Mouse (Mus musculus) E14TG2a.4 (cell line): Measurements from ENCODE around the gene Zfp775.

ENCODE experiments used
- H3K27me3 ChIP-seq: 2 replicates; pipeline ENCODE4 v1.6.1; 2014; ENCODE audit warnings: low read length, control low read depth; ENCODE audit not compliant: insufficient read depth
- H3K36me3 ChIP-seq: 2 replicates; pipeline ENCODE4 v1.6.1; 2014; ENCODE audit warnings: low read length, control low read depth; ENCODE audit not compliant: insufficient read depth
- H3K4me1 ChIP-seq: replicated peaks from 2 replicates; pipeline ENCODE4 v1.6.1; 2014; ENCODE audit warnings: low read depth, low read length, control low read depth
- H3K4me3 ChIP-seq: replicated peaks from 2 replicates; pipeline ENCODE4 v1.5.1; 2014; ENCODE audit warnings: mild to moderate bottlenecking, low read length
- H3K9me3 ChIP-seq: 2 replicates; pipeline ENCODE4 v1.6.1; 2014; ENCODE audit warnings: low read length, control low read depth
- CTCF ChIP-seq: conservative IDR thresholded peaks from 2 replicates; pipeline ENCODE4 v1.5.1; 2014; ENCODE audit warnings: low read length
- NANOG ChIP-seq: IDR thresholded peaks from 2 replicates; pipeline ENCODE4 v1.6.1; 2014; ENCODE audit warnings: borderline replicate concordance, low read length, mixed read lengths
- POU5F1 ChIP-seq: IDR thresholded peaks from 2 replicates; pipeline ENCODE4 v1.6.1; 2014; ENCODE audit warnings: low read length, borderline replicate concordance

Zfp775 gene

GRCm38 (mm10) chr6:48664750-48665149 lies 62.9 kb downstream of the Zfp775 start:
- H3K9me3 ChIP-seq: peaks cover 4% of the 10 kb centered on the region; the same call in 1 of the 2 replicates
- H3K4me3 ChIP-seq: no peak overlapping the region
- H3K36me3 ChIP-seq: no peaks in the 10 kb centered on the region
- TF ChIP-seq NANOG (no peak), POU5F1 (no peak), CTCF (no peak)
- H3K4me1 ChIP-seq: peaks cover 9% of the 10 kb centered on the region; the same call in 1 of the 2 replicates
- peaks cover 10% of the 10 kb centered on the region for H3K27me3 ChIP-seq

- no peak overlapping the region for H3K4me3 ChIP-seq
- peaks cover 10% of the 10 kb centered on the region for H3K27me3 ChIP-seq
- peaks cover 9% of the 10 kb centered on the region; the same call in 1 of the 2 replicates for H3K4me1 ChIP-seq
- H3K36me3 ChIP-seq: no peaks in the 10 kb centered on the region
- TF ChIP-seq POU5F1: no peak
- peaks cover 4% of the 10 kb centered on the region; the same call in 1 of the 2 replicates for H3K9me3 ChIP-seq
These were observed 63.6 kb downstream of the Zfp775 start for GRCm38 (mm10) chr6:48665471-48665870.

- Histone ChIP-seq H3K4me1 (peaks cover 9% of the 10 kb centered on the region; the same call in 1 of the 2 replicates), H3K36me3 (no peaks in the 10 kb centered on the region), H3K27me3 (peaks cover 10% of the 10 kb centered on the region)
These were observed 64.3 kb downstream of the Zfp775 start for GRCm38 (mm10) chr6:48666159-48666586.

GRCm38 (mm10) chr6:48668022-48668421 lies 66.2 kb downstream of the Zfp775 start:
- Histone ChIP-seq H3K4me3 (no peak overlapping the region), H3K9me3 (0 out of 2 replicates have a peak, but pooled peaks cover under 1% of the 10 kb centered on the region), H3K27me3 (peaks cover 10% of the 10 kb centered on the region), H3K36me3 (no peaks in the 10 kb centered on the region), H3K4me1 (peaks cover 9% of the 10 kb centered on the region; the same call in 1 of the 2 replicates)
- TF ChIP-seq POU5F1 (no peak), NANOG (no peak), CTCF (no peak)

More at GRCm38 (mm10) chr6:48666159-48666586, 64.3 kb downstream of the Zfp775 start:
- H3K4me3 ChIP-seq: no peak overlapping the region
- H3K9me3 ChIP-seq: peaks cover 4% of the 10 kb centered on the region; the same call in 1 of the 2 replicates
- TF ChIP-seq CTCF (no peak), NANOG (no peak), POU5F1 (no peak)

- Histone ChIP-seq H3K4me1 (peaks cover 12% of the 10 kb centered on the region), H3K9me3 (peaks cover 13% of the 10 kb centered on the region), H3K36me3 (no peaks in the 10 kb centered on the region), H3K27me3 (peaks cover 10% of the 10 kb centered on the region), H3K4me3 (no peak overlapping the region)
- TF ChIP-seq NANOG (no peak), POU5F1 (no peak), CTCF (no peak)
These were observed 67.6 kb downstream of the Zfp775 start for GRCm38 (mm10) chr6:48669446-48669969.
